Mouse (Mus musculus) induced T-regulatory cell, adult 2 months (primary cell): ENCODE measurements around the gene Cmtm5.
A peak's percentile ranks its signal among the peaks of the same experiment; 100 is the strongest.

Source experiments
- DNase-seq: peaks from one replicate; pipeline ENCODE4 v3.0.0-alpha.2; 2012; ENCODE audit warnings: low read depth

Gene Cmtm5

GRCm38 (mm10) chr14:54935904-54936830 is at the start of gene Cmtm5:
Gene Cmtm5 (plus strand): TSS chr14:54936261.
- DNase-seq = no peak

DNA sequence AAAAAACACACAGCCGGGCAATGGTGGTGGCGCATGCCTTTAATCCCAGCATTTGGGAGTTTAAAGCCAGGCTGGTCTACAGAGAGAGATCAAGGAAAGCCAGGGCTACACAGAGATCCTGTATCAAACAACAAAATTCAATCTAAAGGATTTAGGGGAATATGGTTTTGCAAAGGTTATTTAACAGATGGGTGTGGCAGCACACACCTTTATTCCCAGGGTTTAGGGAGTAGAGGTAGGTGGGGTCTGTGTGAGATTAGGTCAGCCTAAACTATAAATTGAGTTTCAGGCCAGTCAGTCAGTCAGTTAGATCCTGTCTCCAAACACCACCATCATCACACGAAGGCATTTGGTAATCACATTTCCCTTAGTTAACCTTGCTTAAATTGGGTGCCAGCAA is 43.9 kb upstream of the Cmtm5 start, which contains the start of gene Pabpn1:
Gene Pabpn1, plus strand, starts transcription at position 301 of the 400 bp plus-strand sequence.
- no peak for DNase-seq

GRCm38 (mm10) chr14:54893651-54894181 is 42.3 kb upstream of the Cmtm5 start:
- peak; percentile 99 for DNase-seq

DNA sequence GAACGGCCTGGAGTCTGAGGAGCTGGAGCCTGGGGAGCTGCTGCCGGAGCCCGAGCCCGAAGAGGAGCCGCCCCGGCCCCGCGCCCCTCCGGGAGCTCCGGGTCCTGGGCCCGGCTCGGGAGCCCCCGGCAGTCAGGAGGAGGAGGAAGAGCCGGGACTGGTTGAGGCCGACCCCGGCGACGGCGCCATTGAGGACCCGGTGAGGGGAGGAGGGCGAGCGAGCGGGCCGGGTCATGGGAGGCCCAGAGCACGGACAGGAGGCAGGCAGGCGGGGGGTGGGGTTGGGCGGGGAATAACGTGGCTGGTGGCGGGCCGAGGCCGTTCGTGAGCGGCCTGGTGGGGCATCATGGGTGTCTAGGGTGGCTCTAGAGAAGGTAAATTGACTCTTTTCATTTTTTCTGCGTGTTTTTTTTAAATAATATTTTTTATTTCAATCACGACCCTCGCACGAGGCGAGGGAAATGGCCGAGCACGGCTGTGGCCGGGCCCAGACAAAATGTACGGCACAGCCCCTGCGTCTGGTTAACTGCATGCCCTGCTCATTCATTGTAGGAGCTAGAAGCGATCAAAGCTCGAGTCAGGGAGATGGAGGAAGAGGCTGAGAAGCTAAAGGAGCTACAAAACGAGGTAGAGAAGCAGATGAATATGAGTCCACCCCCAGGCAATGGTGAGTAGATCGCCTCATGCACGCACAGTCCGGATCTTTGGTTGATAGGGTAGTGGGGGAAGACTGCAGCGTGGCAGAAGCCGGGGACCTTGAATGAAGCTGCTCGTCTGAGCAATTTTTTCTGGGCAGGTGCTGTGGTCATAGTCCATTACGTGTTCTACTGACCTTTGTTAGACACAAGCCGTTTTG is 41.5 kb upstream of the Cmtm5 start:
- DNase-seq = peak; percentile 72

- DNase-seq = no peak
These were observed 38.6 kb upstream of the Cmtm5 start for GRCm38 (mm10) chr14:54897445-54897844.

DNA sequence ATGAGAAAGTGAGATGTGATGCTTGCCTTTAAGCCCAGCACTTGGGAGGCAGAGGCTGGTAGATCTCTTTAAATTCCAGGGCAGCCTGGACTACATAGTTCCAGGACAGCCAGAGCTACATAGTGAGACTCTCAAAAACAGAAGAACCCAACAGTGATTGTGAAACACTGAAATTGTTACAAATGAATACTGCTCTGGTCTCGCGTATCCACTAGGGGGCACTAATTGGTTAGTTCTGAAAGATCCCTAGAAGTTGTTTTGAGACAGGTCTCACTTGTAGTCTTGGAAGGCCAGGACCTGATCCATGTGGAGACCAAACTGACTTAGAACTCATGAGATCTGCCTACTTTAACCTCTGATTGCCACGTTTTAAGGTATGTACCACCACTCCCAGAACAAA is 35.7 kb upstream of the Cmtm5 start:
- peak; percentile 85 for DNase-seq

DNA sequence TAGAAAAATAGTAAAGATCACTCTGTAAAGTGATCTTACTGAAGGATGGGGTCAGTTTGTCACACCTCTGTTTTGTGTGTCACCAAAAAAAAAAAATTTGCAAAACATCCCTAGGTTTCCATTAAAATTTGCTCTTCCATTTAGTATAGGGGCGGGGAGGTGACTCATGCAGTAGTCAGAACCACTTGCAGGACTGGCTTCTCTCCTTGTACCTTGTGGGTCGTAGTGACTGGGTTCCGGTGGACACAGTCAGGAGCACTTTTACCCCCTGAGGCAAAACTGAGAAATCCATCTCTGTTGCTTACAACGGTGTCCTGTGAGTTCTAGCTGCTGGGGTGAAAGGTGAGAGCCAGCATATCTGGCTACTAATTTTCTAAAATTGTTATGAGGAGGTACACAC is 32.4 kb upstream of the Cmtm5 start:
- DNase-seq = no peak

DNA sequence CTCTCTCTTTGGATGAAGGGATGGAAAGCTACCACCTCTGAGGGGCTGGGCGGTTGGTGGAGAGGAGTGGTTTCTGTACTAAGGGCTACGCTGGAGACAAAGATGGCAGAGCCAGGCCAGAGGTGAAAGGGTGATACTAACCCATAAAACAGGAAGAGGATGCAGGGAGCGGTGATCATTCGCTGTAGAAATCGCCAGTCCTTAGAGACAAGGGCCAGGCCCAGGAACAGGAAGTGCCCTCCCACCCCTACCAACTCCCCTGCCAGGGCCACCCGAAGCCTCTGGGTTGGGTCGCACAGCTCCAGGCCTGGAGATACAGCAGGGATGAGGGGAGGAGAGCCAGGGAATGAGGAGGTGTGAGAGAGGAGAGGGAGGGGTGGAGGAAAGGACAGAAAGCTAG is 27.4 kb upstream of the Cmtm5 start:
- DNase-seq = no peak

GRCm38 (mm10) chr14:54912109-54912850 is 23.8 kb upstream of the Cmtm5 start:
- DNase-seq = no peak

GRCm38 (mm10) chr14:54912886-54913285 is 23.2 kb upstream of the Cmtm5 start, which contains the start of gene Slc22a17:
Gene Slc22a17 (minus strand): TSS chr14:54913132.
- DNase-seq = peak; percentile 47

GRCm38 (mm10) chr14:54913343-54913742 is 22.7 kb upstream of the Cmtm5 start:
- DNase-seq = no peak

DNA sequence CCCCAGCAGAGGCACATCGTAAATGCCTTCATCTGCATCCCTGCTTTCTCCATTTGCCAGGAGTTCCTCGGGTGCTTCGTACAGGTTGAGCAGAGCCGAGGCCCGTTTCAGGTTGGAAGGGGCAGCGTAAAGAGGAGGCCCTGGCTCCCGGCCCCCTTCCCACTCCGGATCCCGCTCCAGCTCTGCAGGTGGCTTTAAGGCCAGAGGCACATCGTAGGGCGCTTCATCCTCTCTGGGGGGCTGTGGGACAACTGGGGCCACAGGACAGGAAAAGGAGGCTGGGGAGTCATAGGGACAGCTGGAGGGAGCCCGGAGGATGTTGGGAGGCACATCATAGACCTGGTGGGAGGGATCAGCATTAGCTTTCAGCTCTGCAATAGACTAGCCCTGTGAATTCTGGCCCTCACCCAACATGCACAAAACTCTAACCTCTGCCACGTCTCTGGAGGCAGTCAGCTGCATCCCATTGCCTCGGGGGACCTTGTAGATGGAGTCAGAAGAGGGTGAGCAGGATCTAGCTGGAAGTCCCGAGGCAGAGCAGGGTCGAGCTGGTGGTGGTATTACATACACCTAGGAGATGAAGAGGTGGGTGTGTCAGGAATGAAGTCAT is 15.9 kb upstream of the Cmtm5 start:
- DNase-seq = no peak

DNA sequence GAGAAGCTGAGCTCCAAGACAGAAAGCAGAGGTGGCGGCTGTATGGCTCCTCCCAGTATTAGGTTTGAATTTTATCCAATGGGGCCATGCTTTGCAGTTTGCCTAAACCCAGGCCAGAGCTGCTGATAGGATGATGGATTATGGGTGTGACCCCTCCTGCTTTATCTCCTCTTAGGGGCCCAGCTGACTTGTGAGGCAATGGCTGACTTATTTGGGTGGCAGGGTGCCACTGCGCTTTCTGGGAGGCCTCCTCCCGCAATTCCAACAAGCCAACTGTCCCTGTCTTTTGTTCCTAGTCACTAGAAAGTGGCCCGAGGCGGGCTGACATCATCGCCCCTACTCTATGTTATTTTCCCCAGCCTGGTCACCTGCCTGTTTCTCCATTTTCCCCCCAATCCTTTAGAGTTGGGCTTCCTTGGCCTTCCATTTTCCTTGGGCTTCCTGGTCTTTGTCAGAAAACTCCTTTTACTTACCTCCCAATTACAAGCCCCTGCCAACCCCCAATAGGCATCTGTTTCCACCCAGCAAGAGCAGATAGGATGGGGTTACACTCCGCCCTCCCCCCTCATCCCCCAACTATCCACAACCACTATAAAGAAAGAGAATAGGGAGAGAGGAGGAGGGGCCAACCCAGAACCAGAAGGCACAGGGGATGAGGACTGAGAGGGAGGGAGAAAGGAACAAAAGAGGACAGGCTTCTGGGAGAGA is 11.3 kb upstream of the Cmtm5 start:
- DNase-seq = no peak

- no peak for DNase-seq
These were observed 10.4 kb upstream of the Cmtm5 start, which contains the start of gene Efs for GRCm38 (mm10) chr14:54925349-54926342. Gene Efs (minus strand): TSS chr14:54926126.

GRCm38 (mm10) chr14:54926401-54927158 is 9.5 kb upstream of the Cmtm5 start:
- no peak for DNase-seq

GRCm38 (mm10) chr14:54927296-54927695 is 8.8 kb upstream of the Cmtm5 start:
- DNase-seq = no peak

DNA sequence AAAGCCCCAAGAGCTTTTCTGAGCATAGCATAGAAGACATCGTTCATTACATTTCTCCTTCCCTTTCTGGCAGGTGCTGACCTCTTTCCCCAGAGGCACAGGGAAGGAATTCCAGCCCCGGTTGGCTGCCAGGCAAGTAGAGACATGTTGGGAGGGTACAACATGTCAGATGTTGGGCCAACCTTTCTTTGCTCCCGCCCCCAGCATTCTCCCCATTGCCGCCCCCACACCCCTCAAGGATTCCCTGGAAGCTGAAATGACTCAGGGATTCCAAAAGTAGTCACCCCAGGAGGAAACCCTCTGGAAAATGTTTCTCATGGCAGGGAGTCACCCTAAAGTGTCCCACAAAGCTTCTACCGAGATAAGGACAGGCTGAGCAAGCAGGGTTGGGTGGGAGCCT is 6.3 kb upstream of the Cmtm5 start:
- DNase-seq = no peak

DNA sequence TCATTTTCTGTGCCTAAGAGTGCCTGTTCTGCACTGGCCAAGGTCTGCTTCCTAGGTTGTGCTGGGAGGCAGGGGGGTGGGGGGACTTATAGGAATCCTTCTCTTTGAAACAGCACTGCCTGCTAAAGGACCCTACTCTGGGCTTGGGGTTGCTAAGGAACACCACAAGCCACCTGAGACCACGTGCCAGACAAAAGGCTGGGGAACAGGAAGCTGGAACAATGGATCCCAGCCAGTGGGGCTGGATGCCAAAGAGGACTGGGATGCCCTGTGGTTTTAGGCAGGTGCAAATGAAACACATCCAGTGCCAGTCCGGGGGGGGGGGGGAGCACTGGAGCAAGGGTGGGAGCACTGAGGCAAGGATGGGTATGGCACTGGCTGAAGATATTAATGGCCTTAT is 5.6 kb upstream of the Cmtm5 start:
- no peak for DNase-seq
